Mouse (Mus musculus) heart, postnatal 0 days (tissue): ENCODE data around the gene Epor. TPM values are rescaled to one million over a fixed set of nuclear protein-coding genes. Genes with fewer than 3 reads are reported as not detected.

ENCODE experiments used
- ATAC-seq: fragments of 200-750 bp; cut with Nextera tagmentation; 2 replicates; pipeline ENCODE4 v1.8.0; 2017; ENCODE audit warnings: low read depth, moderate number of reproducible peaks, moderate library complexity; ENCODE audit not compliant: insufficient read depth
- DNase-seq: peaks from one replicate; pipeline ENCODE4 v3.0.0-alpha.2; 2016; ENCODE audit warnings: low spot score
- H3K27ac ChIP-seq: fragments of 300-500 bp; sonication (generic); 2 replicates; pipeline ENCODE4 v1.5.1; 2014; ENCODE audit warnings: low read depth, mild to moderate bottlenecking
- H3K27me3 ChIP-seq: fragments of 300-500 bp; sonication (generic); 2 replicates; pipeline ENCODE4 v1.6.1; 2014; ENCODE audit warnings: low read length, mixed read lengths; ENCODE audit not compliant: control insufficient read depth, insufficient read depth
- H3K36me3 ChIP-seq: fragments of 300-500 bp; sonication (generic); replicated peaks from 2 replicates; pipeline ENCODE4 v1.6.1; 2014; ENCODE audit warnings: low read length, mixed read lengths; ENCODE audit not compliant: control insufficient read depth, insufficient read depth
- H3K4me1 ChIP-seq: fragments of 300-500 bp; sonication (generic); 2 replicates; pipeline ENCODE4 v1.6.1; 2014; ENCODE audit warnings: antibody characterized with exemption; ENCODE audit not compliant: control insufficient read depth, insufficient read depth
- H3K4me2 ChIP-seq: fragments of 300-500 bp; sonication (generic); 2 replicates; pipeline ENCODE4 v1.6.1; 2014; ENCODE audit warnings: low read depth, mild to moderate bottlenecking, low read length, moderate library complexity
- H3K4me3 ChIP-seq: fragments of 300-500 bp; sonication (generic); 2 replicates; pipeline ENCODE4 v1.5.1; 2014; ENCODE audit warnings: low read depth, low read length
- H3K9ac ChIP-seq: fragments of 300-500 bp; sonication (generic); replicated peaks from 2 replicates; pipeline ENCODE4 v1.6.1; 2014; ENCODE audit warnings: low read depth, low read length, mixed read lengths
- H3K9me3 ChIP-seq: fragments of 300-500 bp; sonication (generic); replicated peaks from 2 replicates; pipeline ENCODE4 v1.6.1; 2016; ENCODE audit warnings: low read length; ENCODE audit not compliant: control insufficient read depth
- CTCF ChIP-seq: IDR thresholded peaks from 2 replicates; pipeline ENCODE4 v1.5.1; 2016; ENCODE audit warnings: antibody characterized with exemption, control low read depth, low read depth
- EP300 ChIP-seq: IDR thresholded peaks from 2 replicates; pipeline ENCODE4 v1.6.1; 2016; ENCODE audit warnings: antibody characterized with exemption, low read depth
- WGBS: fragments of 180-500 bp; shearing (Covaris S2); extraction: QIAGEN DNeasy Blood & Tissue Kit; methylation state at CpG from one replicate; pipeline ENCODE4 v1.1.7; 2014; 5-methylcytosine and 5-hydroxymethylcytosine counted together
- polyA plus RNA-seq: library from polyadenylated mRNA; unstranded; fragments of >200 nt; fragmentation: Nextera tagmentation; extraction: Ambion mirVana; gene quantifications from 2 replicates; pipeline ENCODE4 v1.2.1, GENCODE M21; 2015
- total RNA-seq: library from RNA; depleted of rRNA; stranded (reverse); fragments of >200 nt; gene quantifications from 2 replicates; pipeline ENCODE4 v1.2.3, GENCODE M21; 2014; ENCODE audit warnings: low replicate concordance

Epor gene
- total and polyA plus RNA-seq, 2 experiments from 2014 or later, result 2.8 to 3.4 TPM

GRCm38 (mm10) chr9:21929208-21929607, 34.1 kb downstream of the Epor start:
- TF ChIP-seq EP300, result no peak
- DNase-seq (no peak), ATAC-seq (no peak)
- Histone ChIP-seq H3K27ac (no peak overlapping the region), H3K27me3 (no peaks in the 10 kb centered on the region), H3K36me3 (no peaks in the 10 kb centered on the region), H3K4me3 (no peak overlapping the region), H3K9me3 (no peaks in the 10 kb centered on the region), H3K4me1 (peaks cover 15% of the 10 kb centered on the region), H3K4me2 (no peak overlapping the region), H3K9ac (no peak overlapping the region)
- 71% methylated on average over 3 of the region's 3 CpGs for WGBS

DNA sequence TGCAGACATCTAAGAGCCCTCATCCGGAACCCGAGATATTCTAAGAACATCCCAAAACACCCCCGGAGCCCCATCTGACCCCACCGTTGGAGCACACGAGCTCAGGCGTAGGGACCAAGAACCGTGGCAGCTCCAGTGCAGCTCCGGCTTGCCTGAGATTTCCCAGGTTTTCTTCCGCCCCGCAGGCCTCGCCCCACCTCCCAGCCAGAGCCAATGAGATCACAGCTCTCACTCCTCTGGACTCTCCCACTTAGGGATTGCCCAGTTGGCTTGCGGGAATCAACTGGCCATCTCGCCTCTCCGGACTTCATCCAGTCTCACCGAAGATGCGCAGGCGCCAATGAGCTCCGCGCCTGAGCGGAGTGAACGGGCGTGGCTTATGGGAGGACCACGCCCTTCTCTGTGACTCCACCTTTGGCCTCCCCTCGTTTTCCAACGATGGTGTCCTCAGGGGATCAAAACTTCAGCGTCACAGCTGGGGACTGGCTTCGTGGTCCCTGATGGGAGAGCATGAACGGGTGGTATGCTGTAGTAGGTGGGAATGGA, 36.0 kb downstream of the Epor start, which contains the start of the genes Ccdc159 and Tmem205:
TSS of gene Ccdc159 (plus strand) at position 264 of the 546 bp plus-strand sequence.
TSS of gene Tmem205 (minus strand) at position 349 of the 546 bp plus-strand sequence.
- whole genome bisulfite sequencing, result under 1% methylated on average over 28 of the region's 28 CpGs
- no peak for TF ChIP-seq CTCF
- TF ChIP-seq EP300, result no peak
- peak within 1 kb of the TSS; percentile 77 for H3K4me2 ChIP-seq
- ATAC-seq (peak; percentile 91), DNase-seq (peak; percentile 99)
- peak within 1 kb of the TSS; percentile 80 for H3K27ac ChIP-seq
- no peaks in the 10 kb centered on the region for H3K27me3 ChIP-seq
- H3K4me3 ChIP-seq, result peak within 1 kb of the TSS; percentile 57
- no peaks in the 10 kb centered on the region for H3K9me3 ChIP-seq
- peak within 1 kb of the TSS; percentile 67 for H3K9ac ChIP-seq
- H3K4me1 ChIP-seq, result peaks cover 24% of the 10 kb centered on the region
- H3K36me3 ChIP-seq, result no peaks in the 10 kb centered on the region

DNA sequence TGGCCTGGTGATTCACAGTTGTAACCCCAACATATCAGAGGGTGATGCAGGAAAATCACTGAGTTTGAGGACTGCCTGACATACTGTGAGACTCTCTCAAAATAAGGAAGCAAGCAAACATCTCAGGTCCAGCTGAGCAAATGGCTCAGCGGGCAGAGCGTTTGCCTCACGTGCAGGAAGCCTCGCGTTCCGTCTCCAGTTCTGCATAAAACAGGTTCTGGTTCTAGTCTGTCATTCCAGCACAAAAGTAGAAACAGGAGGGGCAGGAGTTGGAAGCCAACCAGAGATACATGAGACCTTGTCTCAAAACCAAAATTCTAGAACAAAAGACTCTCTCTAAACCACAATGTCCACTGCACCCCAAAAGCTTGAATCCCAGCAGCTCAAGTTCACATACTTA, 36.5 kb downstream of the Epor start:
- H3K9me3 ChIP-seq, result no peaks in the 10 kb centered on the region
- H3K4me3 ChIP-seq, result peak overlapping the region; percentile 57
- H3K4me1 ChIP-seq, result peaks cover 24% of the 10 kb centered on the region
- peak overlapping the region; percentile 67 for H3K9ac ChIP-seq
- H3K36me3 ChIP-seq, result no peaks in the 10 kb centered on the region
- peak overlapping the region; percentile 77 for H3K4me2 ChIP-seq
- no peaks in the 10 kb centered on the region for H3K27me3 ChIP-seq
- no peak for ATAC-seq
- DNase-seq, result peak; percentile 17
- H3K27ac ChIP-seq, result peak overlapping the region; percentile 80
- 2% methylated on average over 6 of the region's 6 CpGs for WGBS
- TF ChIP-seq CTCF (no peak), EP300 (no peak)

GRCm38 (mm10) chr9:21926155-21926554, 37.2 kb downstream of the Epor start:
- TF ChIP-seq CTCF (no peak), EP300 (no peak)
- Histone ChIP-seq H3K4me3 (no peak overlapping the region), H3K27ac (0 out of 2 replicates have a peak overlapping the region, but pooled peaks have one; percentile 11), H3K27me3 (no peaks in the 10 kb centered on the region), H3K9ac (peak overlapping the region; percentile 67; the same call in 1 of the 2 replicates), H3K36me3 (no peaks in the 10 kb centered on the region), H3K4me1 (peaks cover 24% of the 10 kb centered on the region), H3K9me3 (no peaks in the 10 kb centered on the region), H3K4me2 (peak overlapping the region; percentile 77)
- 68% methylated on average over 6 of the region's 6 CpGs for WGBS
- DNase-seq (no peak), ATAC-seq (no peak)

DNA sequence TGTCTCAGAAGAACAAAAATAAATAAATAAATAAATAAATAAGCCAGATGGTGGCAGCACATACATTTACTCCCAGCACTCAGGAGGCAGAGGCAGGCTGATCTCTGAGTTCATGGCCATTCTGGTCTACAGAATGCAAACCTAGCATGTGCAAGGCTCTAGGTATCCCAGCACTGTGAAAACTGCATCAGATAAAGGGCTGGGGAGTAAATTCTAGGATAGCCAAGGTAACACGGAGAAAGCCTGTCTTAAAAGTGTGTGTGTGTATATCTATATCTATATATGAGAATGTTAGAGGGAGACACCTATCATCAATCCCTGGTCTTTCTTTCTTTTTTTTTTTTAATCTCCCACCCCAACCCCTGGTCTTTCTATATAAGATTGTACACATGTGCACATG, 37.8 kb downstream of the Epor start:
- Histone ChIP-seq H3K9me3 (no peaks in the 10 kb centered on the region), H3K27ac (no peak overlapping the region), H3K4me1 (peaks cover 24% of the 10 kb centered on the region), H3K36me3 (no peaks in the 10 kb centered on the region), H3K4me2 (no peak overlapping the region), H3K9ac (no peak overlapping the region), H3K4me3 (no peak overlapping the region), H3K27me3 (no peaks in the 10 kb centered on the region)
- WGBS, result 92% methylated on average over 1 of the region's 1 CpGs
- DNase-seq (no peak), ATAC-seq (no peak)
- TF ChIP-seq CTCF (no peak), EP300 (no peak)

GRCm38 (mm10) chr9:21925034-21925433, 38.3 kb downstream of the Epor start:
- H3K9ac ChIP-seq, result no peak overlapping the region
- no peak for TF ChIP-seq EP300
- TF ChIP-seq CTCF, result no peak
- no peak overlapping the region for H3K27ac ChIP-seq
- H3K36me3 ChIP-seq, result no peaks in the 10 kb centered on the region
- H3K4me3 ChIP-seq, result no peak overlapping the region
- no peak overlapping the region for H3K4me2 ChIP-seq
- no peak for ATAC-seq
- no peak for DNase-seq
- H3K4me1 ChIP-seq, result peaks cover 24% of the 10 kb centered on the region
- H3K9me3 ChIP-seq, result no peaks in the 10 kb centered on the region
- 85% methylated on average over 3 of the region's 3 CpGs for WGBS
- no peaks in the 10 kb centered on the region for H3K27me3 ChIP-seq
